Mouse (Mus musculus): ENCODE measurements at regions not wholly inside any gene's neighbourhood (a gene's known extent, or its start where the extent isn't known, plus 50 kb on each side); places are given as distances from the start of the nearest gene placed in this dataset.
A peak's percentile ranks its signal among the peaks of the same experiment; 100 is the strongest.
"Not testable (repeated sequence)": the region's sequence is repeated elsewhere in the genome, so short reads cannot be mapped to it uniquely, and the experiment has no call there.

- no peak for DNase-seq (ENCODE audit: low spot score)
Observed at GRCm38 (mm10) chr1:177501288-177501687, 59.1 kb downstream of the Zbtb18 start.

GRCm38 (mm10) chr1:177503946-177504345 lies 61.8 kb downstream of the Zbtb18 start:
- no peak for DNase-seq (ENCODE audit: low spot score)

- no peak for DNase-seq (ENCODE audit: low spot score)
Observed at GRCm38 (mm10) chr1:177504743-177505142, 62.6 kb downstream of the Zbtb18 start.

- not testable (repeated sequence) for DNase-seq (ENCODE audit: low spot score)
Observed at GRCm38 (mm10) chr1:177507398-177507797, 65.2 kb downstream of the Zbtb18 start.

GRCm38 (mm10) chr1:177509786-177510185 lies 67.6 kb downstream of the Zbtb18 start:
- DNase-seq (ENCODE audit: low spot score): peak; percentile 9

- DNase-seq (ENCODE audit: low spot score): no peak
Observed at GRCm38 (mm10) chr1:177512116-177512515, 70.0 kb downstream of the Zbtb18 start.

- no peak for DNase-seq (ENCODE audit: low spot score)
Observed at GRCm38 (mm10) chr1:177517934-177518610, 75.9 kb downstream of the Zbtb18 start.

- no peak for DNase-seq (ENCODE audit: low spot score)
Observed at GRCm38 (mm10) chr1:177518897-177519513, 76.9 kb downstream of the Zbtb18 start.

- DNase-seq (ENCODE audit: low spot score): no peak
Observed at GRCm38 (mm10) chr1:177521110-177521509, 79.0 kb downstream of the Zbtb18 start.

GRCm38 (mm10) chr1:177525141-177525540 lies 83.0 kb downstream of the Zbtb18 start:
- no peak for DNase-seq (ENCODE audit: low spot score)

- no peak for DNase-seq (ENCODE audit: low spot score)
Observed at GRCm38 (mm10) chr1:177531791-177532190, 89.6 kb downstream of the Zbtb18 start.

- DNase-seq (ENCODE audit: low spot score): no peak
Observed at GRCm38 (mm10) chr1:177532656-177533055, 90.5 kb downstream of the Zbtb18 start.

- no peak for DNase-seq (ENCODE audit: low spot score)
Observed at GRCm38 (mm10) chr1:177533332-177533731, 91.2 kb downstream of the Zbtb18 start.

- DNase-seq (ENCODE audit: low spot score): peak; percentile 57
Observed at GRCm38 (mm10) chr1:177545031-177545735, 103.0 kb downstream of the Zbtb18 start.

- DNase-seq (ENCODE audit: low spot score): no peak
Observed at GRCm38 (mm10) chr1:177547716-177548115, 105.6 kb downstream of the Zbtb18 start.

- DNase-seq (ENCODE audit: low spot score): no peak
Observed at GRCm38 (mm10) chr1:177555471-177556291, 113.5 kb downstream of the Zbtb18 start.

- DNase-seq (ENCODE audit: low spot score): no peak
Observed at GRCm38 (mm10) chr1:177557432-177557831, 115.3 kb downstream of the Zbtb18 start.

GRCm38 (mm10) chr1:177557856-177558255 lies 115.7 kb downstream of the Zbtb18 start:
- no peak for DNase-seq (ENCODE audit: low spot score)

GRCm38 (mm10) chr1:177561716-177562588 lies 119.8 kb downstream of the Zbtb18 start:
- no peak for DNase-seq (ENCODE audit: low spot score)

GRCm38 (mm10) chr1:177562589-177562912 lies 120.4 kb downstream of the Zbtb18 start:
- no peak for DNase-seq (ENCODE audit: low spot score)

- DNase-seq (ENCODE audit: low spot score): no peak
Observed at GRCm38 (mm10) chr1:177565678-177566077, 123.5 kb downstream of the Zbtb18 start.
